Mouse (Mus musculus) liver, postnatal 0 days (tissue): ENCODE measurements around the gene Chst15.

Experiments
- CTCF ChIP-seq: sonication (generic); IDR thresholded peaks from 2 replicates; pipeline ENCODE4 v1.5.1; 2016; ENCODE audit warnings: antibody characterized with exemption, low read depth
- EP300 ChIP-seq: IDR thresholded peaks from 2 replicates; pipeline ENCODE4 v1.6.1; 2016; ENCODE audit warnings: antibody characterized with exemption, low read depth, mild to moderate bottlenecking

GRCm38 (mm10) chr7:132262696-132263095 lies 54.3 kb downstream of the Chst15 start:
- TF ChIP-seq CTCF (no peak), EP300 (no peak)
